Mouse (Mus musculus) liver, embryonic 11.5 days (tissue): Measurements from ENCODE around the gene Clnk. TPM values are rescaled to one million over a fixed set of nuclear protein-coding genes. Genes with fewer than 3 reads are reported as not detected.
"Not testable (repeated sequence)": the region's sequence is repeated elsewhere in the genome, so short reads cannot be mapped to it uniquely, and the experiment has no call there.

Source experiments
- ATAC-seq: fragments of 200-750 bp; cut with Nextera tagmentation; replicated peaks from 2 replicates; pipeline ENCODE4 v1.8.0; 2017; ENCODE audit warnings: moderate number of reproducible peaks, mild to moderate bottlenecking, moderate TSS enrichment, moderate library complexity; ENCODE audit not compliant: low FRiP score
- DNase-seq: peaks from one replicate; pipeline ENCODE4 v3.0.0-alpha.2; 2017; ENCODE audit warnings: low spot score
- H3K27ac ChIP-seq: fragments of 300-500 bp; sonication (generic); 2 replicates; pipeline ENCODE4 v1.5.1; 2014; ENCODE audit warnings: mild to moderate bottlenecking, low read depth, low read length, control low read depth
- H3K27me3 ChIP-seq: fragments of 300-500 bp; sonication (generic); replicated peaks from 2 replicates; pipeline ENCODE4 v1.6.1; 2014; ENCODE audit warnings: low read length, mixed read lengths; ENCODE audit not compliant: control insufficient read depth, insufficient read depth
- H3K36me3 ChIP-seq: fragments of 300-500 bp; sonication (generic); 2 replicates; pipeline ENCODE4 v1.6.1; 2014; ENCODE audit warnings: mild to moderate bottlenecking, low read length, moderate library complexity, mixed read lengths; ENCODE audit not compliant: control insufficient read depth, insufficient read depth
- H3K4me1 ChIP-seq: fragments of 300-500 bp; sonication (generic); replicated peaks from 2 replicates; pipeline ENCODE4 v1.6.1; 2014; ENCODE audit warnings: low read length, mixed read lengths; ENCODE audit not compliant: control insufficient read depth, insufficient read depth
- H3K4me2 ChIP-seq: fragments of 300-500 bp; sonication (generic); 2 replicates; pipeline ENCODE4 v1.6.1; 2014; ENCODE audit warnings: mild to moderate bottlenecking, control low read depth, moderate library complexity
- H3K4me3 ChIP-seq: fragments of 300-500 bp; sonication (generic); 2 replicates; pipeline ENCODE4 v1.5.1; 2014; ENCODE audit warnings: low read depth, low read length, control low read depth
- H3K9ac ChIP-seq: fragments of 300-500 bp; sonication (generic); 2 replicates; pipeline ENCODE4 v1.6.1; 2014; ENCODE audit warnings: low read depth, low read length, control low read depth
- H3K9me3 ChIP-seq: fragments of 300-500 bp; sonication (generic); 2 replicates; pipeline ENCODE4 v1.6.1; 2016; ENCODE audit warnings: low read length, inconsistent platforms, mixed read lengths; ENCODE audit not compliant: control insufficient read depth
- WGBS: fragments of 180-500 bp; shearing (Covaris S2); extraction: QIAGEN DNeasy Blood & Tissue Kit; methylation state at CpG from one replicate; pipeline ENCODE4 v1.1.7; 2014; 5-methylcytosine and 5-hydroxymethylcytosine counted together
- polyA plus RNA-seq: library from polyadenylated mRNA; unstranded; fragments of >200 nt; fragmentation: Nextera tagmentation; extraction: Ambion mirVana; gene quantifications from 2 replicates; pipeline ENCODE4 v1.2.1, GENCODE M21; 2014

Clnk gene
- polyA plus RNA-seq, result 0.10 TPM in 1 of 2 replicates, not detected in the other

DNA sequence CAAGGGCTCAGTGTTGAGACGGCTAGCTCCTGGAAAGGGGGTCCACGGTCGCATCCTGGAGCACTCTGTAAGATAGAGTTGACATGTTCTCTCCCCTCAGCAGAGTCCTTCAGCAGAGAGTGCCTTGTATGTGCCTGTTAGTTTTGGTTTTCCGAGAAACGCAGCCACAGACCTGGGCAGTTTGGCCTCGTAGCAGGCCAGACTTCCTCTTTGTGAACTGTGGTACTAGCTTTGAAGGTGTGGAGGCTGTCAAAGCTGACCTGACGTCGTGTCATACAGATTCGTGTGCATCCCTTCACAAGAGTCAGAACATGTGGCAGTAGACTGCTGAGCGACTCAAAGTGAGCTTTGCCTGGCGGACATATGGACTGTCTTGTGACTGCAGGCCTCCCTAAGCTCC, at the start of gene Clnk:
Clnk (minus strand) TSS at position 191 of the 400 bp plus-strand sequence.
- no peaks in the 10 kb centered on the region for H3K36me3 ChIP-seq
- no peaks in the 10 kb centered on the region for H3K27me3 ChIP-seq
- no peaks in the 10 kb centered on the region for H3K9me3 ChIP-seq
- H3K4me3 ChIP-seq, result no peak within 1 kb of the TSS
- DNase-seq (no peak), ATAC-seq (no peak)
- WGBS, result 57% methylated on average over 11 of the region's 11 CpGs
- no peak within 1 kb of the TSS for H3K9ac ChIP-seq
- no peaks in the 10 kb centered on the region for H3K4me1 ChIP-seq
- H3K27ac ChIP-seq, result no peak within 1 kb of the TSS
- no peak within 1 kb of the TSS for H3K4me2 ChIP-seq

- Histone ChIP-seq H3K4me3 (no peak overlapping the region), H3K4me2 (no peak overlapping the region), H3K4me1 (no peaks in the 10 kb centered on the region), H3K36me3 (no peaks in the 10 kb centered on the region), H3K27me3 (no peaks in the 10 kb centered on the region), H3K9me3 (no peaks in the 10 kb centered on the region), H3K9ac (no peak overlapping the region), H3K27ac (no peak overlapping the region)
- ATAC-seq (no peak), DNase-seq (no peak)
- WGBS, result 46% methylated on average over 3 of the region's 3 CpGs
Measured at GRCm38 (mm10) chr5:38905271-38905670, 28.7 kb upstream of the Clnk start.

GRCm38 (mm10) chr5:38904528-38905044, 28.0 kb upstream of the Clnk start:
- Histone ChIP-seq H3K9me3 (no peaks in the 10 kb centered on the region), H3K36me3 (no peaks in the 10 kb centered on the region), H3K27me3 (no peaks in the 10 kb centered on the region), H3K4me3 (no peak overlapping the region), H3K4me2 (no peak overlapping the region), H3K4me1 (no peaks in the 10 kb centered on the region), H3K9ac (no peak overlapping the region), H3K27ac (no peak overlapping the region)
- 87% methylated on average over 3 of the region's 3 CpGs for WGBS
- ATAC-seq (no peak), DNase-seq (no peak)

- no peak for DNase-seq
- ATAC-seq, result no peak
- H3K4me1 ChIP-seq, result no peaks in the 10 kb centered on the region
- no peak overlapping the region for H3K9ac ChIP-seq
- H3K36me3 ChIP-seq, result no peaks in the 10 kb centered on the region
- H3K9me3 ChIP-seq, result no peaks in the 10 kb centered on the region
- H3K4me2 ChIP-seq, result no peak overlapping the region
- no peak overlapping the region for H3K4me3 ChIP-seq
- H3K27ac ChIP-seq, result no peak overlapping the region
- no peaks in the 10 kb centered on the region for H3K27me3 ChIP-seq
- WGBS, result 66% methylated on average over 3 of the region's 3 CpGs
Measured at GRCm38 (mm10) chr5:38902889-38903288, 26.3 kb upstream of the Clnk start.

GRCm38 (mm10) chr5:38899051-38899450, 22.4 kb upstream of the Clnk start:
- Histone ChIP-seq H3K4me1 (no peaks in the 10 kb centered on the region), H3K9ac (no peak overlapping the region), H3K4me2 (no peak overlapping the region), H3K4me3 (no peak overlapping the region), H3K27ac (no peak overlapping the region), H3K36me3 (no peaks in the 10 kb centered on the region), H3K27me3 (no peaks in the 10 kb centered on the region), H3K9me3 (no peaks in the 10 kb centered on the region)
- 80% methylated on average over 2 of the region's 2 CpGs for WGBS
- DNase-seq, result no peak
- ATAC-seq, result no peak

GRCm38 (mm10) chr5:38888646-38889045, 12.0 kb upstream of the Clnk start:
- H3K36me3 ChIP-seq, result no peaks in the 10 kb centered on the region
- no peak overlapping the region for H3K4me3 ChIP-seq
- no peaks in the 10 kb centered on the region for H3K4me1 ChIP-seq
- no peaks in the 10 kb centered on the region for H3K9me3 ChIP-seq
- H3K9ac ChIP-seq, result no peak overlapping the region
- DNase-seq (no peak), ATAC-seq (no peak)
- H3K27me3 ChIP-seq, result no peaks in the 10 kb centered on the region
- WGBS, result 86% methylated on average over 1 of the region's 1 CpGs
- H3K27ac ChIP-seq, result no peak overlapping the region
- no peak overlapping the region for H3K4me2 ChIP-seq

GRCm38 (mm10) chr5:38886623-38887275, 10.1 kb upstream of the Clnk start:
- no peak for ATAC-seq
- WGBS, result 68% methylated on average over 2 of the region's 2 CpGs
- H3K9ac ChIP-seq, result no peak overlapping the region

GRCm38 (mm10) chr5:38882635-38883034, 6.0 kb upstream of the Clnk start:
- ATAC-seq, H3K4me2 ChIP-seq, H3K9me3 ChIP-seq, H3K27me3 ChIP-seq, DNase-seq, H3K4me3 ChIP-seq, H3K36me3 ChIP-seq, H3K9ac ChIP-seq, H3K27ac ChIP-seq, H3K4me1 ChIP-seq: not testable (repeated sequence)
- WGBS, result 82% methylated on average over 1 of the region's 1 CpGs

More at GRCm38 (mm10) chr5:38886623-38887275, 10.1 kb upstream of the Clnk start:
- H3K4me3 ChIP-seq, result no peak overlapping the region
- no peaks in the 10 kb centered on the region for H3K27me3 ChIP-seq
- no peak for DNase-seq
- H3K36me3 ChIP-seq, result no peaks in the 10 kb centered on the region
- H3K4me2 ChIP-seq, result no peak overlapping the region
- H3K27ac ChIP-seq, result no peak overlapping the region
- H3K4me1 ChIP-seq, result no peaks in the 10 kb centered on the region
- H3K9me3 ChIP-seq, result no peaks in the 10 kb centered on the region
